Mouse (Mus musculus) intestine, embryonic 16.5 days (tissue): ENCODE measurements around the gene Ndufc2. TPM values are rescaled to one million over a fixed set of nuclear protein-coding genes. Genes with fewer than 3 reads are reported as not detected.

Experiments
- ATAC-seq: fragments of 200-750 bp; cut with Nextera tagmentation; 2 replicates; pipeline ENCODE4 v1.8.0; 2017; ENCODE audit warnings: moderate TSS enrichment, moderate library complexity
- H3K27ac ChIP-seq: fragments of 300-500 bp; sonication (generic); 2 replicates; pipeline ENCODE4 v1.5.1; 2014; ENCODE audit warnings: mild to moderate bottlenecking, low read length
- H3K27me3 ChIP-seq: fragments of 300-500 bp; sonication (generic); replicated peaks from 2 replicates; pipeline ENCODE4 v1.6.1; 2014; ENCODE audit warnings: low read length, control low read depth, mixed read lengths; ENCODE audit not compliant: control insufficient read depth, insufficient read depth
- H3K36me3 ChIP-seq: fragments of 300-500 bp; sonication (generic); 2 replicates; pipeline ENCODE4 v1.6.1; 2014; ENCODE audit warnings: low read length, control low read depth; ENCODE audit not compliant: control insufficient read depth, insufficient read depth
- H3K4me1 ChIP-seq: fragments of 300-500 bp; sonication (generic); 2 replicates; pipeline ENCODE4 v1.6.1; 2014; ENCODE audit warnings: low read length, control low read depth, mixed read lengths; ENCODE audit not compliant: control insufficient read depth, insufficient read depth
- H3K4me2 ChIP-seq: fragments of 300-500 bp; sonication (generic); 2 replicates; pipeline ENCODE4 v1.6.1; 2014; ENCODE audit warnings: low read depth, low read length, control low read depth
- H3K4me3 ChIP-seq: fragments of 300-500 bp; sonication (generic); 2 replicates; pipeline ENCODE4 v1.5.1; 2014; ENCODE audit warnings: mild to moderate bottlenecking, low read length
- H3K9ac ChIP-seq: fragments of 300-500 bp; sonication (generic); 2 replicates; pipeline ENCODE4 v1.6.1; 2014; ENCODE audit warnings: low read depth, low read length
- H3K9me3 ChIP-seq: fragments of 300-500 bp; sonication (generic); 2 replicates; pipeline ENCODE4 v1.6.1; 2016; ENCODE audit warnings: low read length, control low read depth; ENCODE audit not compliant: control insufficient read depth
- WGBS: fragments of 180-500 bp; shearing (Covaris S2); extraction: QIAGEN DNeasy Blood & Tissue Kit; methylation state at CpG from one replicate; pipeline ENCODE4 v1.1.7; 2014; 5-methylcytosine and 5-hydroxymethylcytosine counted together
- polyA plus RNA-seq: library from polyadenylated mRNA; unstranded; fragments of >200 nt; fragmentation: Nextera tagmentation; extraction: Ambion mirVana; gene quantifications from 2 replicates; pipeline ENCODE4 v1.2.1, GENCODE M21; 2015

Ndufc2 gene
- polyA plus RNA-seq, 1 experiment from 2014 or later, result 385 TPM

DNA sequence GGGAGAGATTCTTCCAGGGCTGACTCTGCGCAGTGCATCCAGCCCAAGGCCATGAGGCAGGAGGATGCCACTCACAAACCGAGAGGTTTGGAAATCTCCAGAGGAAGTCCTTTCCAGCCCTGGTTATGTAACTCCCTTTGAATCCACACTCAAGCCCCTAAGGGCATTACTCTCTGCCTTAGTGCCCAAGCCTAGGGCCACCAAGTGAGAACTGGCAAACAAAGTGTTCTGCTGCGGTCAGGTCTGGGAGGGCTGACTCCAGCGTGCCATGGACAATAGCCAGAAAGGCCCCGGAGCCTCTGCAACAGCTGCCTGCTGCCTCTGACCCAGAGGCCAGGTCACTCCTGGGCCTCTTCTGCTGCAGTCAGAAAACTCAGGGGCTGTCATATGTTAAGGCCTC lies 18.9 kb downstream of the Ndufc2 start:
- no peak overlapping the region for H3K9ac ChIP-seq
- no peak overlapping the region for H3K27ac ChIP-seq
- no peak overlapping the region for H3K4me2 ChIP-seq
- H3K4me1 ChIP-seq, result no peaks in the 10 kb centered on the region
- ATAC-seq, result no peak
- no peaks in the 10 kb centered on the region for H3K36me3 ChIP-seq
- no peak overlapping the region for H3K4me3 ChIP-seq
- no peaks in the 10 kb centered on the region for H3K9me3 ChIP-seq
- 73% methylated on average over 5 of the region's 5 CpGs for WGBS
- H3K27me3 ChIP-seq, result no peaks in the 10 kb centered on the region

DNA sequence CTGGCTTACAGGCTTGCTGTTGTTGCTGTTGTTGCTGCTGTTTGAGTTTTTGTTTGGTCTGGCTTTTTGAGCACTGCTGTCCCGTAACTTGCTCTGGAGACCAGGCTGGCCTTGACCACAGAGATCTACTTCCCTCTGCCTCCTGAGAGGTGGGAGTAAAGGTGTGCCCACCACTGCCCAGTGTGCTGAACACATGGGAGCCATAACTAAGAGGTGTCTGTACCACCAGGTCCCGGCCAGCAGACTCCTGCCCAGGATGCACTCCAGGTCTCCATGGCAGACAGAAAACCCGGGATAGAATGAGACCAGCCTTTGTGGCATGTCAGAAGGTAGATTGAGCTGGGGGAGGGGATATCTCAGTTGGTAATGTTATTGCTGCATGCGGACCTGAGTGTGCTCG lies 19.4 kb downstream of the Ndufc2 start:
- H3K4me3 ChIP-seq, result no peak overlapping the region
- H3K9me3 ChIP-seq, result no peaks in the 10 kb centered on the region
- no peak overlapping the region for H3K9ac ChIP-seq
- no peak overlapping the region for H3K4me2 ChIP-seq
- WGBS, result 79% methylated on average over 5 of the region's 5 CpGs
- no peaks in the 10 kb centered on the region for H3K36me3 ChIP-seq
- no peaks in the 10 kb centered on the region for H3K27me3 ChIP-seq
- no peak overlapping the region for H3K27ac ChIP-seq
- ATAC-seq, result no peak
- H3K4me1 ChIP-seq, result no peaks in the 10 kb centered on the region

DNA sequence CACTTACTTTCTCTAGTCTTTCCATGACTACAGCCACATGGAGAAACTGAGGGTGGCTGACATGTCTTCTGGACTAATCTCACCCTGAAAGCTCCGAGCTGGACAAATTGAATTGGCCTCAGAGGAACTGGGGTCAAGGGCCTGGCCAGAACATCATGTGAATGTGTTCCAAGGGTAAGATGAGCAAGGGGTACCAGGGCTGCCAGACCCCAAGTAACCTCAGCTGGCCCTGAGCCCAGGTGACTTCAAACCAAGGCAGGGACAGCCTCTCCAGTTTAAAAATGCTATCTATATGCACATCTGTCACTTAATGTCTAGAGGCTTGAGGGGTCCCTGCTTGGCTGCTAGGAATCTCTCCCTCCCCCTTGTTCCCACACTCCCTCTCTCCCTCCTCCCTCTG lies 20.6 kb downstream of the Ndufc2 start:
- WGBS, result 76% methylated on average over 1 of the region's 1 CpGs
- H3K4me3 ChIP-seq, result no peak overlapping the region
- ATAC-seq, result no peak

DNA sequence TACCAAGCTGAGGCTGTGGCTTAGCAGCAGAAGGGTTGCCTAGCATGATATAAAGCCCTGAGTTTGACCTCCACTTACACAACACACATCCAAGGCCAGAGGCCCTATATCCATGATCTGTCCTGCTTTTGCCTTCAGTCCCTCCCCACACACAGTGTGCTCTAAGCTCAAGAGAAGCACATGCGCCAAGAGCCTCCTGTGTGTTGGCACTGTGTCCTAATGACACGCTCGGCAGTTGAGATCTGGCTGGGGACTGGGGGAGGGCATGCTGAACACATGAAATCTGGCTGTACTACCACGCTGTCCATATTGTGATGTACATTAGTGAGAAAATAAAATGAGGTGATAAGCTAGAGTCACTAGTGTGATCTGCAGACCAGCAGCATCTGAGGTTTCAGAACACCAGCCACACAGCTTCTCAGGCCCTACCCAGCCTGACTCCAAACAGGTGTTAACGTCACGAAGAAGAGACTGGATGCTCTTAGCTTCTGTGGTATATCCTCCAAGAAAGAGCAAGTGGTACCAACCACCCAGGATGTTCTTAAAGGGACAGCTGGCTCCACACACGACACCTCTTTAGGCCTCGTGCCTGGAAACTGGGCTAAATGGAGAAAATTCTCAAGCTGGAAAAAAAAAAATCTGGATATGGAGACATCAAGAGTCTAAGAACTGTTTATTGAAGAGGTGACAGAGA lies 21.3 kb downstream of the Ndufc2 start:
- no peaks in the 10 kb centered on the region for H3K36me3 ChIP-seq
- H3K4me1 ChIP-seq, result no peaks in the 10 kb centered on the region
- no peaks in the 10 kb centered on the region for H3K9me3 ChIP-seq
- H3K4me2 ChIP-seq, result no peak overlapping the region
- no peaks in the 10 kb centered on the region for H3K27me3 ChIP-seq
- 73% methylated on average over 8 of the region's 8 CpGs for WGBS
- H3K4me3 ChIP-seq, result no peak overlapping the region
- H3K27ac ChIP-seq, result no peak overlapping the region
- ATAC-seq, result no peak
- no peak overlapping the region for H3K9ac ChIP-seq

More for the DNA sequence above, 20.6 kb downstream of the Ndufc2 start:
- Histone ChIP-seq H3K27me3 (no peaks in the 10 kb centered on the region), H3K4me1 (no peaks in the 10 kb centered on the region), H3K9me3 (no peaks in the 10 kb centered on the region), H3K4me2 (no peak overlapping the region), H3K27ac (no peak overlapping the region), H3K9ac (no peak overlapping the region), H3K36me3 (no peaks in the 10 kb centered on the region)

DNA sequence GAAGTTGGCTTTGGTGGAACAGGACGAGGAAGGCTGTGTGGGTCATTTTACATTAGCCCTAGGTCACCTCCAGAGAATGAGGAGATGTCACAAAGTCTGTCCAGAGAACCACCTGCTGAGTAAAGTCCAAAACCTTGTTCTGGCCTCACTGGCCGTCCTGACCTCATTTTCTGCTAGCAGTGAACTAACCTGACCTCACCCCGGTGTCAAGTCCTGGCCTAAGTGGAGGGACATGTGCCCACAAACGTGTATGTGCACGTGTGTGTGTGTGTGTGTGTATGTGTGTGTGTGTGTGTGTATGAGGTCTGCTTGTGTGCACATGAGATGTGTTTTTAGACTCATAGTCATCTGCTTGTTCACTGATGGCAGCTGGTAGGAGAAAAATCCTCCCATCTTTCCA lies 24.0 kb downstream of the Ndufc2 start:
- H3K9me3 ChIP-seq, result no peaks in the 10 kb centered on the region
- no peaks in the 10 kb centered on the region for H3K36me3 ChIP-seq
- H3K27ac ChIP-seq, result no peak overlapping the region
- no peaks in the 10 kb centered on the region for H3K4me1 ChIP-seq
- no peak overlapping the region for H3K4me2 ChIP-seq
- H3K9ac ChIP-seq, result no peak overlapping the region
- 61% methylated on average over 5 of the region's 5 CpGs for WGBS
- no peak overlapping the region for H3K4me3 ChIP-seq
- H3K27me3 ChIP-seq, result no peaks in the 10 kb centered on the region
- ATAC-seq, result no peak

DNA sequence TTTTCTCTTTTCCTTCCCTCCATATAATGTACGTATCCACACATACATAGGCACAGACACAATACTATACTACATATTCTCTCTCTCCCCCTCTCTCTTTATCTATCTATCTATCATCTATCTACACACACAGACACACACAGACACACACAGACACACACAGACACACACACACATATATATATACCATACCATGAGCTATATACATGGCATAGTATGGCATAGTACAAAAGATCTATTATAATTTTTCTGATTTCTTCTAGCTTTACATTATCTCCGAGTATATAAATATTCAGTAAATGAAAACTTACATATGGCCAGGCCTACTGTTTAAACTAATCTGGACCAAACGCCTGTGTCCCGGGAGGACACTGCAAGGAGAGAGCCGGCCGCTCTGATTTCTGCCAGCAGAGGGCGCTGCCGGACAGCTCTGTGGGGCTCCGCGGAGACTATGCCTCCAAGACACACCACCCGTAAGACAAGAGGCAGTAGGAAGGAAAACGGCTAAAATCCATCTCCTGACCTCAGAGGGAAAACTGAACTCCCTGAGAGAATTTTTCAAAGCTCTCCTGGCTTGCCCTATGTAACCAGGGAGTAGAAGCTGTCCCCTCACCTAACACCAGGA lies 24.9 kb downstream of the Ndufc2 start:
- WGBS, result 7% methylated on average over 12 of the region's 12 CpGs
- no peak overlapping the region for H3K4me2 ChIP-seq
- no peaks in the 10 kb centered on the region for H3K36me3 ChIP-seq
- H3K4me1 ChIP-seq, result peaks cover 6% of the 10 kb centered on the region
- no peaks in the 10 kb centered on the region for H3K9me3 ChIP-seq
- H3K27me3 ChIP-seq, result no peaks in the 10 kb centered on the region
- H3K9ac ChIP-seq, result no peak overlapping the region
- peak; percentile 87 for ATAC-seq
- no peak overlapping the region for H3K27ac ChIP-seq
- no peak overlapping the region for H3K4me3 ChIP-seq

DNA sequence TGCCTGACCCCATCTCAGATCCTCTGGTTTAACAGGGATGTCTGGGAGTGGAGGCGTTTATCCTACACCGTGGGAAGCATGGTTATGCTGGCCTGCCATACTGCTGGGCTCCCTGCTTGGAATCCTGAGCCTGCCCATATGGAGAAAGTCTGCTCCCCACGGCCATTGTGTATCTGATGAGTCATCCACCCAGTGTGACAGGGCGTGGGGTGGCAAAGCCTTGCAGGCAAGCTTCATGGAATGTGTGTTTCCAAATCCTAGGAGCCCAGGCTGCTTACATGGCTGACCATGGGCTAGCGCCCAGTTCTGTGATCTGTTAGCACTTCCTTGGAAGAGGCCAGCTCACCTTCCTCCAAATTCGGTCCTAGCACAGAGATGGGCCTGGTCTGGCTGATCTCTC lies 26.8 kb downstream of the Ndufc2 start:
- no peak overlapping the region for H3K4me3 ChIP-seq
- H3K9ac ChIP-seq, result no peak overlapping the region
- H3K4me1 ChIP-seq, result peaks cover 11% of the 10 kb centered on the region
- no peak overlapping the region for H3K4me2 ChIP-seq
- no peaks in the 10 kb centered on the region for H3K27me3 ChIP-seq
- WGBS, result 55% methylated on average over 6 of the region's 6 CpGs
- H3K27ac ChIP-seq, result no peak overlapping the region
- no peak for ATAC-seq
- no peaks in the 10 kb centered on the region for H3K36me3 ChIP-seq
- no peaks in the 10 kb centered on the region for H3K9me3 ChIP-seq

- ATAC-seq, result no peak
- no peaks in the 10 kb centered on the region for H3K27me3 ChIP-seq
- H3K4me1 ChIP-seq, result peaks cover 11% of the 10 kb centered on the region
- H3K4me3 ChIP-seq, result no peak overlapping the region
- WGBS, result 87% methylated on average over 6 of the region's 6 CpGs
- no peaks in the 10 kb centered on the region for H3K36me3 ChIP-seq
- H3K9me3 ChIP-seq, result no peaks in the 10 kb centered on the region
- no peak overlapping the region for H3K4me2 ChIP-seq
- no peak overlapping the region for H3K27ac ChIP-seq
- H3K9ac ChIP-seq, result no peak overlapping the region
These were observed 27.5 kb downstream of the Ndufc2 start for GRCm38 (mm10) chr7:97427296-97427695.

DNA sequence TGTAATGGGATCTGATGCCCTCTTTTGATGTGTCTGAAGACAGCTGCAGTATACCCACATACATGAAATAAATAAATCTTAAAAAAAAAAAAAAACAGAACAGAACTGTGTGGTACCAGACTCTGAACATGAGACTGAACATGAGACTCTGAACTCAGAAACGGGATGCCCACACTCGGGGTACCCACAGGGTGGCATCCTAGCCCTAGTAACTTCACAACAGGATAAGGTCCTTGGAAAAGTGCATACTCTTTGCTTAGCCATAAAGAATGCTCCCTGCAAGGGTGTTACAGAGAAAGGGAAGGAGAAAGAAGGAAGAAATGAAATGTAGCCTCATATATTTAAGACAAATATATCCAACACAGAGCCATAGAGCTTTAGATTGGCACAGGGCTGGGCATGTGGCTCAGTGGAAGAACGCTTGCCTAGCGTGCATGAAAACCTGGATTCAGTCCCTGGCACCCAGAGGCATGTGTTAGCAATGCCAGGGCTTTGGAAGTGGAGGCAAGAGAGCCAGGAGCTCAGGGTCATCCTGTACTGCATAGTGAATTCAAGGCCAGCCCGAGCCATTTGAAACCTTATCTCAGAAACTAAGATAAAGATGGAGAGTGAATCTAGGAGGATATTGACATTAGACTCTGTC lies 28.1 kb downstream of the Ndufc2 start:
- Histone ChIP-seq H3K27ac (no peak overlapping the region), H3K9ac (no peak overlapping the region), H3K4me3 (no peak overlapping the region), H3K4me2 (no peak overlapping the region), H3K27me3 (no peaks in the 10 kb centered on the region), H3K4me1 (peaks cover 11% of the 10 kb centered on the region), H3K36me3 (no peaks in the 10 kb centered on the region), H3K9me3 (no peaks in the 10 kb centered on the region)
- no peak for ATAC-seq
- 76% methylated on average over 5 of the region's 5 CpGs for WGBS
